Mouse (Mus musculus): ENCODE results near the gene Olfr576. TPM values are rescaled to one million over a fixed set of nuclear protein-coding genes. Genes with fewer than 3 reads are reported as not detected.

Gene Olfr576
- total RNA-seq, 2 experiments from 2014 or later, result not detected

Other genes starting within 250 kb of the Olfr576 start
- not detected for gene Olfr33, start 243.6 kb upstream of the Olfr576 start, total RNA-seq (2021)
- not detected for gene Olfr559, start 235.2 kb upstream of the Olfr576 start, total RNA-seq (2021)
- not detected for gene Olfr560, start 203.3 kb upstream of the Olfr576 start, total RNA-seq (2021)
- gene Olfr78, start 203.2 kb upstream of the Olfr576 start, total RNA-seq (2021), result under 1 TPM; 0.51 to 0.55 TPM
- not detected for gene Olfr561, start 191.4 kb upstream of the Olfr576 start, total RNA-seq (2021)
- gene Olfr564, start 159.2 kb upstream of the Olfr576 start, total RNA-seq (2021), result not detected
- not detected for gene Olfr566, start 103.9 kb upstream of the Olfr576 start, total RNA-seq (2021)
- not detected for gene Olfr568, start 85.5 kb upstream of the Olfr576 start, total RNA-seq (2021)
- not detected for gene Olfr569, start 71.8 kb upstream of the Olfr576 start, total RNA-seq (2021)
- gene Olfr570, start 68.1 kb upstream of the Olfr576 start, total RNA-seq (2021), result not detected
- gene Olfr571, start 45.1 kb upstream of the Olfr576 start, total RNA-seq (2021), result not detected
- not detected for gene Olfr572, start 38.3 kb upstream of the Olfr576 start, total RNA-seq (2021)
- not detected for gene Olfr573-ps1, start 20.1 kb upstream of the Olfr576 start, total RNA-seq (2021)
- not detected for gene Olfr574, start 14.2 kb upstream of the Olfr576 start, total RNA-seq (2021)
- gene Olfr575, start 3.9 kb upstream of the Olfr576 start, total RNA-seq (2021), result not detected
- not detected for gene Olfr577, start 13.3 kb downstream of the Olfr576 start, total RNA-seq (2021)
- gene Olfr578, start 26.7 kb downstream of the Olfr576 start, total RNA-seq (2021), result not detected
- not detected for gene Olfr582, start 75.4 kb downstream of the Olfr576 start, total RNA-seq (2021)
- gene Olfr583, start 88.6 kb downstream of the Olfr576 start, total RNA-seq (2021), result not detected
- gene Olfr584, start 119.2 kb downstream of the Olfr576 start, total RNA-seq (2021), result not detected
- not detected for gene Olfr585, start 135.1 kb downstream of the Olfr576 start, total RNA-seq (2021)
- gene Olfr586, start 163.0 kb downstream of the Olfr576 start, total RNA-seq (2021), result not detected
- gene Olfr588-ps1, start 178.2 kb downstream of the Olfr576 start, total RNA-seq (2021), result not detected
- gene Olfr589, start 193.7 kb downstream of the Olfr576 start, total RNA-seq (2021), result not detected
- not detected for gene Olfr591, start 215.7 kb downstream of the Olfr576 start, total RNA-seq (2021)
- gene Olfr592, start 222.1 kb downstream of the Olfr576 start, total RNA-seq (2021), result not detected
- gene Olfr593, start 249.2 kb downstream of the Olfr576 start, total RNA-seq (2021), result not detected